Mouse (Mus musculus) cerebellum, adult 9-10 months (tissue): ENCODE data around the gene Lipt2.

Experiments
- DNase-seq: peaks from one replicate; pipeline ENCODE4 v3.0.0; 2022

Gene Lipt2

GRCm38 (mm10) chr7:100159105-100159841, at the start of gene Lipt2:
Gene Lipt2, plus strand, starts transcription at chr7:100159277.
- DNase-seq = peak; percentile 93

- DNase-seq = no peak
These were observed 47.6 kb upstream of the Lipt2 start for GRCm38 (mm10) chr7:100111506-100111905.

GRCm38 (mm10) chr7:100113821-100114220, 45.3 kb upstream of the Lipt2 start:
- no peak for DNase-seq

DNA sequence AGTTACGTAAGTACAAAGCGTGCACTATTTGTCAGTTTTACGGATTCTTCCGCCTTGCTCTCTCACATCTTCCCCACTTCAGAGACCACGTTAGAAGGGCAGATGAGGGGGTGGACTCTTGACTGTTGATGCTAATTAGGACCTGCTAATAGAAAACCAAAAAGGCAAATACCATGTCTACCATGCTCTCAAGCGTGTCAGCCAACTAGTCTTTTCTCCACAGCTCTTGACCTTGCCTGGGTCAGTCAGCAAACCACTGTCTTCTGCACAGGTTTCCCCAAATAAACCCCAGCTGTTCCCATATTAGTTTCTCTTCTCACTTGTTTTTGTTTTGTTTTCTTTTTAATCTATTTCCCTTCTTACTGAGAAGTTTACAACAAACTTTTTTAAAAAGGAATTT, 44.8 kb upstream of the Lipt2 start:
- no peak for DNase-seq

DNA sequence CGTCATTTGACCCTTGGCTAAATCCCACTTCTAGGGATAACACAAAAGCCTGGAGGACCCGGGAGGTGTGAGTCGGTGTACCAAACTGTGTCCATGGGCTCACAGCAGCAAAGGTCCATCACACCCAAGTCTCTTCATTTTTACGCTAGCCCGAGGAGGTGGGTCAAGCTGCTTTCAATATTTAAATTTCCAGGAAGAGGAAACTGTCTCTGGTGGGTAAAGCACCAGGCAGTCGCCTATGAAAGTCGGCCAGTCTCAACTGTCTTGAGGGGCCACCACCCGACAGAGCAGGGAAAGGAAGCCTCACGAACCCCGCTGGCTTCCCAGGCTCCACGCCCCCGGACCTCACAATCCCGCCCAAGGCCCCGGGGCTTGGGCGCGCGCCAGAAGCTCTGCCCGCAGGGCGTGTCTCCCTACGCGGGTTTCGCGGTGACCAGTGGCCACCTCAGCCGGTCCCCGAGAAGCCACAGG, 38.3 kb upstream of the Lipt2 start:
- DNase-seq = peak; percentile 29

GRCm38 (mm10) chr7:100121376-100121789, 37.7 kb upstream of the Lipt2 start, which contains the start of gene Pold3:
Gene Pold3, minus strand, starts transcription at chr7:100121565.
- peak; percentile 97 for DNase-seq

DNA sequence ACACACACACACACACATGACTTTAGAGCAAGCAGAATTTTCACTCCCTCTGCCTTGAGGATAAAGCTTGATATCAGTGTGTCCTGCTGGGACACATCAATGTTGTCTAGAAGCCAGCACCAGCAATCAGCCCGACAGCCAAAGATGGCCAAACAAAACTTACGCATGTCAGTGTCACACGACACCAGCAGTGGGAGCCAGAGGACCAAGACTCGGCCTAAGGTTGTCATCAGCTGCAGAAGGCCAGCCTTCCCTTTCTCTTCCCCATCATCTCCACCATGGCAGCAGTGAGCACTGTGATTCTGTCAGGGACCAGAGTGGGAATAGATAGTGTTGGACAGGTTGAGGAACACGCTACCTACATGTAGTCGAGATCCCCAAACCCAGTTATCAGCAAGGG, 35.6 kb upstream of the Lipt2 start:
- no peak for DNase-seq

DNA sequence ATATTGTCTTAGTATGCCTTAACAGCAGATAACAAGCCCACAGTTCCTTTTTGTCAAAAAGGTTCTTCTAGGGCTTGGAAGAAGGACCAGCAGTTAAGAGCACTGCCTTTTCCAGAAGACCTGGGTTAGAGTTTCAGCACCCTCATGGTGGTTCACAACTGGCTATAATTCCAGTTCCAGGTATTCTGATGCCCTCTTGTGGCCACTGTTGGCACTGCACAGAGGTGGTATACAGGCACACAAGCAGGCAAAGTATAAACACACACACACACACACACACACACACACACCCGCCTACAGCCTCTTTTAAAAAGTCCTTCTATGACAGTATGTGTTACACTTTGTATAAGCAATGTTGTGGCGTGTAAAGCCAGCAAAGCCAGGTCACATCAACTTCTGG, 34.9 kb upstream of the Lipt2 start:
- DNase-seq = peak; percentile 33

DNA sequence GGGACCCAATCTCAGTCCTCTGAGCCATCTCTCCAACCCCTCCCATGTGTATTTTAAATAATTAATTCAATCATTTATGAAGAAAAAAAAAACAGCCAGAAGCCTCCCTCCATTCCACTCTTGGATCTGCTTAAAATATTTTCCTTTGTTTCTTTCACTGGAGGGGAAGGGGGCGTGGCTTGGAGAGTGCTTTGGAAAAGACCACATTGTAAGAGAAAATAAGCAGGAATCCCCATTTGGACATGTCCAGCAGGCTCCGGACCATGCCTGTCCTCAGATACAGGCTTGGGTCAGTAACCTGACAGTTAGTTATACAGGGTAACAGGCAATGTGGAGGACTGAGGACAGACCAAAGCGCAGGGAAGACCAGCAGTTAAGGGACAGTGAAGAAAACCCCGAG, 33.9 kb upstream of the Lipt2 start:
- no peak for DNase-seq

- no peak for DNase-seq
These were observed 32.6 kb upstream of the Lipt2 start for GRCm38 (mm10) chr7:100126514-100126913.

DNA sequence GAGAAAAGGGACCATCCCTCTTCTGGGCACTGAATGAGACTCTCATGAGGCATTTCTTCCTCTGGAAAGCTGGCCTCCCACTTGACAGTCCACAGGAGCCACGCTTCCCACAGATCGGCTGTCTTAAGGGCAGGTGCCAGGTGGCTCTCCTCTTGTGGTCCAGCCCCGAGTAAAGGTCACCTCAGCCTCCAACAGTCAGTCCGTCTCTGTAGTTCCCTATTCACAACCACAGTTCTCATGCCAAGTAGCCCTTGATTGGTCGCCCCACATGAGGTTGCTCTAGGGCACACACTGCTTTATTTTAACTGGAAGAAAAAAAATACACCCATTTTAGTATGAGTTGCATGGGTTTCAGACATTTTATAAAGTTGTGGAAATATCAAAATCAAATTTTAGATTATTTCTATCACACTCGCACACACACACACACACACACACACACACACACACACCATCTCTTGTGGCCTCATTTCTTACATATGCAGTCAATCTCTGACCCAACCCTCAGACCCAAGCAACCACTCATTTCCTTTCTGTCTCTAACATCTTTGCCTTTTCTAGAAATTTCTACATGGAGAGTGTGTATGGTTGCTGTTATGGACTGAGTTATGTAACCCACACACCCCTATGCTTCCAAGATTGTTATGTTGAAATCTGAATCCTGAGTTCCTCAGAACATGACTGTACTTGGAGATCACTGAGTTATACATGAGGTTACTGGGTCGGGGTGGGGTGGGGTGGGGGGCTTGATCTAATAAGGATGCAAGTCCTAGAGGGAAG, 30.6 kb upstream of the Lipt2 start:
- DNase-seq = no peak

DNA sequence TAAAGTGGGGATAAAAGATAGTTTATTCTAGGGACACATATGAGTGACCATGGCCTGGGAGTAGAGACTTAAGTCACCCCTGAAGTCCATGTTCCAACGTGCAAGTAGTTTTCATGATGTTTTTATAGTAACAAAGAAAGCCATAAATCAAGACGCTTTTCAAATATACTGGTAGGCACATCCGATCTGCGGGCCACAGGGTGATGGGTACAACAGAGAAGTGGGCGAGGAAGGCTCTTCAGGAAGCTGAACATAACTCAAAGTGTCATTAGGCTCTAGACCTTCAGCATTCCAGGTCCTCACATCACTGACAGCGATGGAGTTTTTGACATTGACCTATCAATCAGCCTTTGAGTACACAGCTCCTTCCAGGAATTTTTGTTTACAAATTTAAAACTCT, 28.5 kb upstream of the Lipt2 start:
- DNase-seq = no peak

- DNase-seq = no peak
These were observed 26.7 kb upstream of the Lipt2 start for GRCm38 (mm10) chr7:100132379-100132778.

DNA sequence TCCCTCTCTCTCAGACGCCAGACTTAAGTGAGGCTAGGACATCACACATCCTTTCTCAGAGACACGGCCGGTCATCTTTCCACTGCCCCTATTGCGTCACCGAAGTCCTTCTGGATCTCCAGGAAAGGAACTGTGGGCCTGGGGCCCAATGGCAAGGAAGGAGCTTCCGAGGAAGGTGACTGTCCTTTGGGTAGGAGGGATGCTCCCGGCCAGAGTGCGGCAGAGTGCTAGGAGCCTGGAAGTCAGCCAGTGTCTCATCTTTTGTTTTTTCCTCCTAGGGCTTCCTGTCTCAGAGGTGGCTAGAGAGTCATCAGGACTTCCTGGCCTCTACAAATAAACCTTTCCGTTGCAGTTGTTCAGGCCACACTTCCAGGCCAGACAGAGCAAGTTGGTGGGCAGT, 22.0 kb upstream of the Lipt2 start:
- DNase-seq = no peak

DNA sequence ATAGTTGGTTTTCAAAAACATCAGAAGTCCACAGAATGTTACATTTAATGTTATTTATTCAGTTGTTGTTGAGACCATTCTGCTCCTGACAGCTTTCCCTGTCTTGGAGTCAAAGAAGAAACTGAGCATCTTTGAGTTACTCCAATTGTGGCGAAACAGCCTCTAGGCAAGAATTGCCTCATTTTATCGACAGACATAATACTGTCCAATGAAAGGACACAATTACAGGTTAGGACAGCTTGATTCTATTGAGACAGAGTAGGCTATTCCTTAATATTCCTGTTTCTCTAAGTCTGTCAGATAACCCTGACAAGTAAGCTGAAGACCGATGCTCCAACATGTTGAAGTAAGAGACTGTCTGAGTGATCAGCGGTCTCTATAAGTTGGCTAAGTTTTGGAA, 21.0 kb upstream of the Lipt2 start:
- no peak for DNase-seq

GRCm38 (mm10) chr7:100140591-100140990, 18.5 kb upstream of the Lipt2 start:
- DNase-seq = no peak

DNA sequence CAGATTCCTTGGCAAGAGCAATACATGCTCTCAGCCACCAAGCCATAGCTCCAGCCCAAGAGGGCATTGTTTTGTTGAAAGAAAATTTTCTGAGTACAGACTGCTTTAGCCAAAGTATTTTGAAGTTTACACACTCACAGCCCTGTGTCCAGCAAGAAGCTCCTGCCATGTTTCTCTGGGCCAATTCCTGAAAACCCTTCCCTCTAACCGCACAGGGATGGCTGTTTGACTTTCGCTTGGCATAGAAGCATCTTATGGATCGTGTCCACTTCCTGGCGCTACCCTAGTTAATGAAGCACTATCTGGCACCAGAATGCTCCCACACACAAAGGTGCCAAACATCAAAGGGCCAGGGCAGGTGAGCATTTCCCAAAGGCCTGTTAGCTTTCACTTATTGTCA, 10.5 kb upstream of the Lipt2 start:
- peak; percentile 26 for DNase-seq

DNA sequence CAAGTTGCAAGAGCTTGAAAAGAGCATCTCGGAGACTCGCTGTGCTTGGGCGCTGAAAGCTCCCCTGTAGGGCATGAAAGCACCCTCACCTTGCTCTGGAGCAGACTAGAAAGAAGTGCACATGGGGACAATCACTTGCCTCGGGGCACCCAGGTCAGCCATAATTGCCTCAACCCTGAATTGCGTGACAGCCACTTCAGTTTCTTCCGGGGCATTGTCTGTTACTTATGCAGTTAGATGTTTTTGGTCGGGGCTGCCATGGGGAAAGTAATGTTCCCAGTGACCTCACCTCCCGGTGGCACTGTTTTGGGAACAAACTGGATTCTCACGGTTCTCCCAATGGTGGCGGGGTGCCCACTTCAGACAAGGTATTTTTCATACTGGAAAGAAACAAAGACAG, 9.0 kb upstream of the Lipt2 start:
- no peak for DNase-seq

DNA sequence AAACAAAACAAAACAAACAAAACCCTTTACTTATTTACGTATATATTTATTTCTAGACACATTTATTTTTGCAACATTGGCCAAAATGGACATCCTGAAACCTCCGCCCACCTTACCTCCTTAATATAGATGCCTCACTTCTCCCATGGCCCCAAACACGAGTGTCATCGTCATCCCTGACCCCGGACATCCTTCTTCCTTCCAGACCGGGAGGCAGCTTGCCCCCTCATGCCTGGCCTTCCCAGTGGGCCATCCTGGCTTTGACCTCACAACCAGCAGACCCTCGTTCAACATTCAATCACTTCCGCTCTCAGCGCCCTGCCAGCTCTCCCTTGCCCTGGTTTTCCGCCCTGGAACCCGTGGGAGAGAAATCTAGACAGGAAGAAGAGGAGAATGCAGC, 8.5 kb upstream of the Lipt2 start:
- no peak for DNase-seq

GRCm38 (mm10) chr7:100157669-100158068, 1.4 kb upstream of the Lipt2 start:
- DNase-seq = peak; percentile 27

- DNase-seq = no peak
These were observed 929 bp downstream of the Lipt2 start for GRCm38 (mm10) chr7:100160006-100160405.

- DNase-seq = no peak
These were observed 4.4 kb downstream of the Lipt2 start for GRCm38 (mm10) chr7:100163506-100163905.

GRCm38 (mm10) chr7:100168654-100169053, 9.6 kb downstream of the Lipt2 start:
- no peak for DNase-seq

GRCm38 (mm10) chr7:100170756-100171155, 11.7 kb downstream of the Lipt2 start:
- DNase-seq = no peak
